Mouse (Mus musculus) spleen, adult 18-20 months (tissue): Measurements from ENCODE around the gene Taf5l.
A peak's percentile ranks its signal among the peaks of the same experiment; 100 is the strongest.

ENCODE experiments used
- DNase-seq, 2 experiments: peaks; one replicate each; pipeline ENCODE4 v3.0.0; 2022; ENCODE audit warnings: mixed read lengths in 2 of 2

Taf5l gene

GRCm38 (mm10) chr8:123959473-123959872 is 61.7 kb downstream of the Taf5l start:
- DNase-seq = no peak

GRCm38 (mm10) chr8:123958130-123958529 is 63.1 kb downstream of the Taf5l start:
- no peak for DNase-seq

DNA sequence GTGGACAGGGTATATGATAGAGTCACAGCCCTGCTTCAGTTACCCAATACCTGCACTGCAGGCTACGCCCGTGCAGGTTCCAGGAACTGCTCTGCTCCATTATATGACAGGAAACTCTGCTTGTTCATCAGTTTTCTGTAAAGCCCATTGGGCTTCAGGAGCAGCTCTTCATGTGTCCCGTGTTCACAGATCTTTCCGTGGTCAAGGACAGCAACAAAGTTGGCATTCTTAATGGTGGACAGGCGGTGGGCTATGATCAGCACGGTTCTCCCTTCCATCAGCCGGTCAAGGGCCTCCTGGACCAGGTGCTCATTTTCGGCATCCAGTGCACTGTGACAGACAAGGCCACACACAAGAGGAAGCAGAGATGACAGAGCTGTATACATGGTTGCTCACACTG is 67.0 kb downstream of the Taf5l start:
- peak; percentile 28 to 32 for DNase-seq

- DNase-seq = peak; percentile 17 to 47
Measured at GRCm38 (mm10) chr8:123953686-123954085, 67.5 kb downstream of the Taf5l start.

GRCm38 (mm10) chr8:123950077-123950802 is 71.0 kb downstream of the Taf5l start:
- peak; percentile 36 to 70 for DNase-seq

GRCm38 (mm10) chr8:123949686-123949986 is 71.6 kb downstream of the Taf5l start:
- DNase-seq = no peak

DNA sequence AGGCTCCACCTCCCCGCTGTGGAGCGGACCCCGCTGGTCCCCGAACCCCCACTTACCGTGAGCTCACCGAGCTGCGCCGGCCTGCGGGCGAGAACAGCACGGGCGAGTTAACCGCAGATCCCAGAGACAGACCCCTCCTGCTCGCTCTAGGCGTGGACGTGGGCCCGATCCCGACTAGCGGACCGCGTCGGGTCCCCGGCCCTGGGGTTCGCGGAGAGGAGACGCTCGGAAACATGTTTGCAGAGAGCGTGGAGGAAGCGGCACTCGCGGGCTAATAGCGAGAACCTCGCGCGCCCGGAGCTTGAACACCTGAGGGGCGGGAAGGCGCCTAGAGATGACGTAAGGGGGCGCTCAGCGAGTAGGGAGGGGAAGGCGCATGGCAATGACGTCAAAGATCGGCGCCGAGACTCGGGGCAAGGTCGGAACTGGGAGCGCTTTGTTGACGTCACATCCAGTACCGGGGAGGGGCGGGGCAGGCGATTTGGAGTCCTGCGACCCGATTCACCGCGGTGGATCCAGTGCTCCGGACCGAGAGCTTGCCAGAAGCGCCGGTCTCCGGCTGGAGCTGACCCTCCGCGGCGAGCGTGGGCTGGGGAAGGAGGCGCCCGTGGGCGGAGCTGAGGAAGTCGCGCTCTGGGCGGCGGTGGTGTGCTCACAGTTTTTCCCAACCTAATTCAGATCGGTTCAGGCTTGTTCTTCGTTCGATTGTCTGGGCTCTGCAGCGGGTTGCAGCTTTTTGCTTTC is 72.1 kb downstream of the Taf5l start, which contains the start of gene Nup133:
Gene Nup133, minus strand, starts transcription at position 324 of the 744 bp plus-strand sequence.
- peak; percentile 98 to 100 for DNase-seq
